Mouse (Mus musculus): ENCODE results near the gene Tlr2.

Gene Tlr2

GRCm38 (mm10) chr3:83828145-83828611 lies 13.4 kb downstream of the Tlr2 start:
- DNase-seq (ENCODE audit: low read depth, low spot score) = no peak

GRCm38 (mm10) chr3:83827684-83828083 lies 13.9 kb downstream of the Tlr2 start:
- DNase-seq (ENCODE audit: low read depth, low spot score) = no peak

GRCm38 (mm10) chr3:83823774-83824173 lies 17.8 kb downstream of the Tlr2 start:
- no peak for DNase-seq (ENCODE audit: low read depth, low spot score)

- no peak for DNase-seq (ENCODE audit: low read depth, low spot score)
Observed at GRCm38 (mm10) chr3:83816372-83816925, 25.1 kb downstream of the Tlr2 start.

- no peak for DNase-seq (ENCODE audit: low read depth, low spot score)
Observed at GRCm38 (mm10) chr3:83812863-83813262, 28.7 kb downstream of the Tlr2 start.

GRCm38 (mm10) chr3:83811987-83812386 lies 29.6 kb downstream of the Tlr2 start:
- no peak for DNase-seq (ENCODE audit: low read depth, low spot score)

GRCm38 (mm10) chr3:83808483-83808882 lies 33.1 kb downstream of the Tlr2 start:
- DNase-seq (ENCODE audit: low read depth, low spot score) = no peak

GRCm38 (mm10) chr3:83801649-83802155 lies 39.9 kb downstream of the Tlr2 start:
- DNase-seq (ENCODE audit: low read depth, low spot score) = no peak

- no peak for DNase-seq (ENCODE audit: low read depth, low spot score)
Observed at GRCm38 (mm10) chr3:83799486-83799885, 42.1 kb downstream of the Tlr2 start.

- DNase-seq (ENCODE audit: low read depth, low spot score) = peak; percentile 16
Observed at GRCm38 (mm10) chr3:83797828-83798227, 43.7 kb downstream of the Tlr2 start.

GRCm38 (mm10) chr3:83797098-83797497 lies 44.5 kb downstream of the Tlr2 start:
- DNase-seq (ENCODE audit: low read depth, low spot score) = no peak

- DNase-seq (ENCODE audit: low read depth, low spot score) = no peak
Observed at GRCm38 (mm10) chr3:83791444-83791843, 50.1 kb downstream of the Tlr2 start.

- no peak for DNase-seq (ENCODE audit: low read depth, low spot score)
Observed at GRCm38 (mm10) chr3:83789651-83790451, 51.7 kb downstream of the Tlr2 start.

GRCm38 (mm10) chr3:83787776-83788305 lies 53.7 kb downstream of the Tlr2 start:
- no peak for DNase-seq (ENCODE audit: low read depth, low spot score)

- DNase-seq (ENCODE audit: low read depth, low spot score) = no peak
Observed at GRCm38 (mm10) chr3:83787086-83787485, 54.5 kb downstream of the Tlr2 start.

All from retina, postnatal 7 days (tissue).